Mouse (Mus musculus): ENCODE measurements around the gene Stxbp5. TPM values are rescaled to one million over a fixed set of nuclear protein-coding genes. Genes with fewer than 3 reads are reported as not detected.

The Stxbp5 gene
- polyA plus RNA-seq, 1 experiment from 2014 or later, result 7.8 TPM

GRCm38 (mm10) chr10:9790947-9791346 lies 109.9 kb downstream of the Stxbp5 start:
- Histone ChIP-seq H3K4me3 (no peak overlapping the region), H3K4me1 (replicated peaks) (no peaks in the 10 kb centered on the region), H3K9ac (no peak overlapping the region), H3K9me3 (no peaks in the 10 kb centered on the region), H3K27me3 (no peaks in the 10 kb centered on the region), H3K36me3 (peaks cover 35% of the 10 kb centered on the region), H3K27ac (no peak overlapping the region), H3K4me2 (no peak overlapping the region)
- 88% methylated on average over 3 of the region's 3 CpGs for WGBS
- no peak for ATAC-seq (ENCODE audit: low FRiP score)

- no peaks in the 10 kb centered on the region for H3K9me3 ChIP-seq
- no peaks in the 10 kb centered on the region for H3K27me3 ChIP-seq
- H3K4me1 ChIP-seq (replicated peaks), result no peaks in the 10 kb centered on the region
- 91% methylated on average over 11 of the region's 11 CpGs for WGBS
- H3K27ac ChIP-seq, result no peak overlapping the region
- no peak overlapping the region for H3K9ac ChIP-seq
- no peak overlapping the region for H3K4me2 ChIP-seq
- ATAC-seq (ENCODE audit: low FRiP score), result no peak
- peaks cover 21% of the 10 kb centered on the region for H3K36me3 ChIP-seq
- H3K4me3 ChIP-seq, result no peak overlapping the region
These were observed 114.4 kb downstream of the Stxbp5 start for GRCm38 (mm10) chr10:9786461-9786860.

GRCm38 (mm10) chr10:9785651-9786050 lies 115.2 kb downstream of the Stxbp5 start:
- Histone ChIP-seq H3K36me3 (peaks cover 15% of the 10 kb centered on the region), H3K9me3 (no peaks in the 10 kb centered on the region), H3K27ac (no peak overlapping the region), H3K9ac (no peak overlapping the region), H3K4me3 (no peak overlapping the region), H3K4me2 (no peak overlapping the region), H3K4me1 (replicated peaks) (no peaks in the 10 kb centered on the region), H3K27me3 (no peaks in the 10 kb centered on the region)
- ATAC-seq (ENCODE audit: low FRiP score), result no peak
- WGBS, result 90% methylated on average over 6 of the region's 6 CpGs

- no peaks in the 10 kb centered on the region for H3K4me1 ChIP-seq (replicated peaks)
- no peak overlapping the region for H3K9ac ChIP-seq
- H3K9me3 ChIP-seq, result no peaks in the 10 kb centered on the region
- no peak overlapping the region for H3K27ac ChIP-seq
- 55% methylated on average over 4 of the region's 4 CpGs for WGBS
- H3K4me3 ChIP-seq, result no peak overlapping the region
- H3K4me2 ChIP-seq, result no peak overlapping the region
- no peaks in the 10 kb centered on the region for H3K27me3 ChIP-seq
- ATAC-seq (ENCODE audit: low FRiP score), result no peak
- no peaks in the 10 kb centered on the region for H3K36me3 ChIP-seq
These were observed 121.0 kb downstream of the Stxbp5 start for GRCm38 (mm10) chr10:9779864-9780263.

- Histone ChIP-seq H3K9ac (no peak overlapping the region), H3K4me2 (no peak overlapping the region), H3K9me3 (no peaks in the 10 kb centered on the region), H3K4me1 (replicated peaks) (no peaks in the 10 kb centered on the region), H3K4me3 (no peak overlapping the region), H3K27ac (no peak overlapping the region), H3K36me3 (peaks cover 31% of the 10 kb centered on the region), H3K27me3 (no peaks in the 10 kb centered on the region)
- WGBS, result 71% methylated on average over 12 of the region's 12 CpGs
- no peak for ATAC-seq (ENCODE audit: low FRiP score)
These were observed 130.6 kb downstream of the Stxbp5 start for GRCm38 (mm10) chr10:9770261-9770660.

GRCm38 (mm10) chr10:9763831-9764230 lies 137.0 kb downstream of the Stxbp5 start:
- no peak overlapping the region for H3K4me3 ChIP-seq
- 88% methylated on average over 5 of the region's 5 CpGs for whole genome bisulfite sequencing
- no peaks in the 10 kb centered on the region for H3K9me3 ChIP-seq
- ATAC-seq (ENCODE audit: low FRiP score), result no peak
- H3K27ac ChIP-seq, result no peak overlapping the region
- peaks cover 52% of the 10 kb centered on the region for H3K36me3 ChIP-seq
- no peaks in the 10 kb centered on the region for H3K27me3 ChIP-seq
- H3K9ac ChIP-seq, result no peak overlapping the region
- no peaks in the 10 kb centered on the region for H3K4me1 ChIP-seq (replicated peaks)
- H3K4me2 ChIP-seq, result no peak overlapping the region

GRCm38 (mm10) chr10:9760264-9760663 lies 140.6 kb downstream of the Stxbp5 start:
- Histone ChIP-seq H3K27me3 (no peaks in the 10 kb centered on the region), H3K4me3 (no peak overlapping the region), H3K9ac (no peak overlapping the region), H3K36me3 (peaks cover 30% of the 10 kb centered on the region), H3K9me3 (no peaks in the 10 kb centered on the region), H3K4me1 (replicated peaks) (no peaks in the 10 kb centered on the region), H3K27ac (no peak overlapping the region), H3K4me2 (no peak overlapping the region)
- no peak for ATAC-seq (ENCODE audit: low FRiP score)
- 89% methylated on average over 8 of the region's 8 CpGs for WGBS

- H3K9me3 ChIP-seq, result no peaks in the 10 kb centered on the region
- WGBS, result 64% methylated on average over 6 of the region's 6 CpGs
- no peak overlapping the region for H3K9ac ChIP-seq
- peaks cover 16% of the 10 kb centered on the region for H3K36me3 ChIP-seq
- no peaks in the 10 kb centered on the region for H3K4me1 ChIP-seq (replicated peaks)
- no peak overlapping the region for H3K27ac ChIP-seq
- no peak overlapping the region for H3K4me2 ChIP-seq
- H3K27me3 ChIP-seq, result no peaks in the 10 kb centered on the region
- no peak overlapping the region for H3K4me3 ChIP-seq
- ATAC-seq (ENCODE audit: low FRiP score), result no peak
These were observed 144.3 kb downstream of the Stxbp5 start for GRCm38 (mm10) chr10:9756546-9756945.

- WGBS, result 47% methylated on average over 3 of the region's 3 CpGs
- ATAC-seq (ENCODE audit: low FRiP score), result 0 out of 2 replicates have a peak, but pooled peaks have one; percentile 54
- H3K4me2 ChIP-seq, result no peak overlapping the region
- H3K4me3 ChIP-seq, result no peak overlapping the region
- H3K27ac ChIP-seq, result no peak overlapping the region
- H3K27me3 ChIP-seq, result no peaks in the 10 kb centered on the region
- H3K4me1 ChIP-seq (replicated peaks), result no peaks in the 10 kb centered on the region
- H3K9me3 ChIP-seq, result no peaks in the 10 kb centered on the region
- no peak overlapping the region for H3K9ac ChIP-seq
- peaks cover 4% of the 10 kb centered on the region for H3K36me3 ChIP-seq
These were observed 145.9 kb downstream of the Stxbp5 start for GRCm38 (mm10) chr10:9754893-9755541.

GRCm38 (mm10) chr10:9733861-9734260 lies 167.0 kb downstream of the Stxbp5 start:
- ATAC-seq (ENCODE audit: low FRiP score), result no peak
- no peaks in the 10 kb centered on the region for H3K4me1 ChIP-seq (replicated peaks)
- no peaks in the 10 kb centered on the region for H3K27me3 ChIP-seq
- H3K9ac ChIP-seq, result no peak overlapping the region
- no peak overlapping the region for H3K4me3 ChIP-seq
- H3K9me3 ChIP-seq, result no peaks in the 10 kb centered on the region
- no peaks in the 10 kb centered on the region for H3K36me3 ChIP-seq
- H3K4me2 ChIP-seq, result no peak overlapping the region
- 78% methylated on average over 3 of the region's 3 CpGs for WGBS
- H3K27ac ChIP-seq, result no peak overlapping the region

GRCm38 (mm10) chr10:9732065-9732749 lies 168.7 kb downstream of the Stxbp5 start:
- H3K36me3 ChIP-seq, result no peaks in the 10 kb centered on the region
- H3K4me1 ChIP-seq (replicated peaks), result no peaks in the 10 kb centered on the region
- H3K9me3 ChIP-seq, result no peaks in the 10 kb centered on the region
- no peak overlapping the region for H3K4me3 ChIP-seq
- no peaks in the 10 kb centered on the region for H3K27me3 ChIP-seq
- H3K4me2 ChIP-seq, result no peak overlapping the region
- no peak for ATAC-seq (ENCODE audit: low FRiP score)
- H3K9ac ChIP-seq, result no peak overlapping the region
- WGBS, result 66% methylated on average over 9 of the region's 9 CpGs
- no peak overlapping the region for H3K27ac ChIP-seq

- Histone ChIP-seq H3K9me3 (no peaks in the 10 kb centered on the region), H3K27me3 (no peaks in the 10 kb centered on the region), H3K36me3 (no peaks in the 10 kb centered on the region), H3K27ac (no peak overlapping the region), H3K4me2 (no peak overlapping the region), H3K4me3 (no peak overlapping the region), H3K9ac (no peak overlapping the region), H3K4me1 (replicated peaks) (no peaks in the 10 kb centered on the region; the same call in 1 of the 2 replicates)
- WGBS, result 85% methylated on average over 9 of the region's 11 CpGs
- no peak for ATAC-seq (ENCODE audit: low FRiP score)
These were observed 178.2 kb downstream of the Stxbp5 start for GRCm38 (mm10) chr10:9722519-9723303.

All from hindbrain, embryonic 13.5 days (tissue).